Mouse (Mus musculus): ENCODE data around the gene Nucb1. TPM values are rescaled to one million over a fixed set of nuclear protein-coding genes. Genes with fewer than 3 reads are reported as not detected.
"Not testable (repeated sequence)": the region's sequence is repeated elsewhere in the genome, so short reads cannot be mapped to it uniquely, and the experiment has no call there.

Gene Nucb1
- polyA plus RNA-seq, 1 experiment = 447 TPM

GRCm38 (mm10) chr7:45544525-45544924 lies 34.3 kb upstream of the Nucb1 start:
- H3K27ac ChIP-seq (ENCODE audit: insufficient read depth, low read length) = no peak overlapping the region
- H3K4me3 ChIP-seq (ENCODE audit: insufficient read depth, low read length) = no peak overlapping the region
- TF ChIP-seq POLR2A (IDR thresholded peaks at IDR 0.05; ENCODE audit: low read depth, low read length) (no peak), CTCF (IDR thresholded peaks at IDR 0.05; ENCODE audit: borderline replicate concordance, insufficient read depth, low read length) (no peak)
- no peaks in the 10 kb centered on the region for H3K4me1 ChIP-seq (ENCODE audit: control insufficient read depth, insufficient read depth, low read length)

- Histone ChIP-seq H3K4me3 (ENCODE audit: insufficient read depth, low read length) (no peak overlapping the region), H3K4me1 (ENCODE audit: control insufficient read depth, insufficient read depth, low read length) (no peaks in the 10 kb centered on the region), H3K27ac (ENCODE audit: insufficient read depth, low read length) (no peak overlapping the region)
- no peak for TF ChIP-seq POLR2A (IDR thresholded peaks at IDR 0.05; ENCODE audit: low read depth, low read length)
Observed at GRCm38 (mm10) chr7:45540213-45540612, 30.0 kb upstream of the Nucb1 start.

- H3K4me1 ChIP-seq (ENCODE audit: control insufficient read depth, insufficient read depth, low read length) = no peaks in the 10 kb centered on the region
- TF ChIP-seq POLR2A (IDR thresholded peaks at IDR 0.05; ENCODE audit: low read depth, low read length) (no peak), CTCF (IDR thresholded peaks at IDR 0.05; ENCODE audit: borderline replicate concordance, insufficient read depth, low read length) (no peak)
- no peak overlapping the region for H3K27ac ChIP-seq (ENCODE audit: insufficient read depth, low read length)
- H3K4me3 ChIP-seq (ENCODE audit: insufficient read depth, low read length) = no peak overlapping the region
Observed at GRCm38 (mm10) chr7:45539095-45539494, 28.9 kb upstream of the Nucb1 start.

DNA sequence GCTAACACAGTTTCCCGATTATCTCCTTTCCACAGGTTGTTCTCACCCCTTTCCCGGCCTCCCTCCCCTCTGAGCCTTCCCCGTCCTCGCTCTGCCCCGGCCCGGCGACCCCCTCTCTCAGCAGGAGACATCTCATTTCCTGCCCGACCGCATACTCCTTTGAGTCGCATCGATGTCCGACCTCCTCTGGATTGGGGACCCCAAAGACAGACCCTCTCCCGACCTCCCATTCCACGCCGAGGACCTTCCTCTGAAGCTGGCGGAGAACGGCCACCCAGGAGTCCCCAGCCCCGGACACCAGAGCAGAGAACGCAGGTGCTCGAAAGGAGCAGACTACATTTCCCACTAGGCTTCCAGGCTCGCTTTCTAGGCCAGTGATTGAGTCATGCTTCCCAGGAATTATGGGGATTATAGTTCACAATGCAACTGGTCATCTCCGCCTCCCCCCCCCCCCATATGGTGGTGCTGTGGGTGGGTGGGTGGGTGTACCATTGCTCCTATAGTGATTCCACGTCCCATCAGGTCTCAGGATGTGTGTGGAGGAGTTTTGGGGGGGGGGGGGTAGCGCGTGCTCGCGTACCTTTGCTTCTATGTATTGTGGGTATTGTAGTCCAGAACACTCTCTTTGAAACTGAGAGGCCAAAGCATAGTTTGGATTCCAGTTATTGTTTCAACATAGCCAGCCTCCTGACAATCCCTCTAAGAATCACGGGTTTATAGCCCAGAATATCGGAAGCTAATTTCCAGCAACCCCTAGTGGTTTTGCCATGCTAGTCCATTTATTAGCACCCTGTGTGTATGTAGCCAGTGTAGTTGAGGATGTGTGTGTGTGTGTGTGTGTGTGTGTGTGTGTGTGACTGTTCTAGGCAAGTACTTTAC lies 28.2 kb upstream of the Nucb1 start:
- Histone ChIP-seq H3K4me3 (ENCODE audit: insufficient read depth, low read length) (peak overlapping the region; percentile 49), H3K4me1 (ENCODE audit: control insufficient read depth, insufficient read depth, low read length) (no peaks in the 10 kb centered on the region), H3K27ac (ENCODE audit: insufficient read depth, low read length) (no peak overlapping the region)
- TF ChIP-seq POLR2A (IDR thresholded peaks at IDR 0.05; ENCODE audit: low read depth, low read length) (no peak), CTCF (IDR thresholded peaks at IDR 0.05; ENCODE audit: borderline replicate concordance, insufficient read depth, low read length) (no peak)

DNA sequence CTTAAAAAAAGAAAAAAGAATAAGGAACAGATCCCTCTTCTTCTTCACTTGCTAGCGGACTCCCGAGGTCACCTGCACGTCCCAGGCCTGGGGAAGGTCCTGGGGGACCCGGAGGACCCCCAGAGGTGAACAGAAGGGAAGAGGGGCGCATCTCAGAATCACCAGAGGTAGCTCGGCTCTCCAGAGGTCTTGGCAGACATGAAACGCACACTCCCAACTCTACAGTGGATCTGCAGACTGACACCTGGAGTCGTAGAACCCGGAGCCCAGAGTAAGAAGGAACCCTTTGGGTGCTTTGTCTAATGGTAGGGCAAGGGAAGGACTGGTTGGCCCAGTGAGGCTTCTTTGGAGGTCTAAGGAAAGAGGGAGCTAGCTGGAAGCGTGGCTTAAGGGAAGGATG lies 27.4 kb upstream of the Nucb1 start:
- TF ChIP-seq POLR2A (IDR thresholded peaks at IDR 0.05; ENCODE audit: low read depth, low read length) = no peak
- no peak overlapping the region for H3K4me3 ChIP-seq (ENCODE audit: insufficient read depth, low read length)

GRCm38 (mm10) chr7:45535676-45536075 lies 25.5 kb upstream of the Nucb1 start:
- no peak for TF ChIP-seq POLR2A (IDR thresholded peaks at IDR 0.05; ENCODE audit: low read depth, low read length)
- TF ChIP-seq CTCF (IDR thresholded peaks at IDR 0.05; ENCODE audit: borderline replicate concordance, insufficient read depth, low read length) = no peak

More for the DNA sequence above, 27.4 kb upstream of the Nucb1 start:
- Histone ChIP-seq H3K4me1 (ENCODE audit: control insufficient read depth, insufficient read depth, low read length) (no peaks in the 10 kb centered on the region), H3K27ac (ENCODE audit: insufficient read depth, low read length) (no peak overlapping the region)

GRCm38 (mm10) chr7:45530643-45531042 lies 20.4 kb upstream of the Nucb1 start:
- H3K4me1 ChIP-seq (ENCODE audit: control insufficient read depth, insufficient read depth, low read length) = no peaks in the 10 kb centered on the region
- H3K27ac ChIP-seq (ENCODE audit: insufficient read depth, low read length) = no peak overlapping the region
- TF ChIP-seq POLR2A (IDR thresholded peaks at IDR 0.05; ENCODE audit: low read depth, low read length) (0 out of 2 replicates have a peak, but pooled peaks have one; percentile 28), CTCF (IDR thresholded peaks at IDR 0.05; ENCODE audit: borderline replicate concordance, insufficient read depth, low read length) (no peak)
- H3K4me3 ChIP-seq (ENCODE audit: insufficient read depth, low read length) = no peak overlapping the region

More at GRCm38 (mm10) chr7:45535676-45536075, 25.5 kb upstream of the Nucb1 start:
- no peaks in the 10 kb centered on the region for H3K4me1 ChIP-seq (ENCODE audit: control insufficient read depth, insufficient read depth, low read length)
- H3K27ac ChIP-seq (ENCODE audit: insufficient read depth, low read length) = no peak overlapping the region
- H3K4me3 ChIP-seq (ENCODE audit: insufficient read depth, low read length) = no peak overlapping the region

DNA sequence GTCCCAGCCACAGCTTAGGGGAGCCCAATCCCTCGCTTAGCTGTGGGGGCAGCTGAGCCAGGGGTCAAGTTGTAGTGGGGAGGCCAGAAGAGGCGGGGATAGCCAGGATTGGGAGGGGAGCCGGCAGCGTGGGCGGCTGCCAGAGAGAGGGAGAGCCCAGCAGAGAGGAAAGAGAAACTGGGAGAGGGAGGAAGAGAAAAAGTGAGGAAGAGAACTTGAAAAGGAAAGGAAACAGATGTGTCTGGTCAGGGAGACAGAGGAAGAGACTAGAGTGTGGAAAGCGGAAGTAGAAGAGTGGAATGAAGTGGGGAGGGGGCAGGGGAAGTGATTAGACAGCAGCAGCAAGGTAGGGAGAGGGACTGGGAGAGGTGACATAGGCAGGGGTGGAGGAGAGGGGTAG lies 19.3 kb upstream of the Nucb1 start:
- H3K4me3 ChIP-seq (ENCODE audit: insufficient read depth, low read length) = no peak overlapping the region

DNA sequence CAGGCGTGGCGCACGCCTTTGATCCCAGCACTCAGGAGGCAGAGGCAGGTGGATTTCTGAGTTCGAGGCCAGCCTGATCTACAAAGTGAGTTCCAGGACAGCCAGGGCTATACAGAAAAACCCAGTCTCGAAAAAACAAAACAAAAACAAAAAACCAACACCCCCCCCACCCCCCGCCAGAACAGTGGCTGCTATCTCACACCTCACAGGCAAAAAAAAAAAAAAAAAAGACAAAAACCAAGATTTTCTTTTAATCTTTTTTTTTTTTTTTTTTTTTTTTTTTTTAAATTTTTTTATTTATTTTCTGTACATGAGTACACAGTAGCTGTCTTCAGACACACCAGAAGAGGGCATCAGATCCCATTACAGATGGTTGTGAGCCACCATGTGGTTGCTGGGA lies 17.0 kb upstream of the Nucb1 start:
- H3K27ac ChIP-seq (ENCODE audit: insufficient read depth, low read length); H3K4me3 ChIP-seq (ENCODE audit: insufficient read depth, low read length): not testable (repeated sequence)

More for the DNA sequence above, 19.3 kb upstream of the Nucb1 start:
- 0 out of 2 replicates have a peak, but pooled peaks have one; percentile 18 for TF ChIP-seq POLR2A (IDR thresholded peaks at IDR 0.05; ENCODE audit: low read depth, low read length)
- TF ChIP-seq CTCF (IDR thresholded peaks at IDR 0.05; ENCODE audit: borderline replicate concordance, insufficient read depth, low read length) = no peak
- Histone ChIP-seq H3K4me1 (ENCODE audit: control insufficient read depth, insufficient read depth, low read length) (no peaks in the 10 kb centered on the region), H3K27ac (ENCODE audit: insufficient read depth, low read length) (no peak overlapping the region)

GRCm38 (mm10) chr7:45526474-45527120 lies 16.4 kb upstream of the Nucb1 start:
- no peak for TF ChIP-seq POLR2A (IDR thresholded peaks at IDR 0.05; ENCODE audit: low read depth, low read length)
- no peak for TF ChIP-seq CTCF (IDR thresholded peaks at IDR 0.05; ENCODE audit: borderline replicate concordance, insufficient read depth, low read length)
- Histone ChIP-seq H3K4me1 (ENCODE audit: control insufficient read depth, insufficient read depth, low read length) (peaks cover 3% of the 10 kb centered on the region; the same call in 1 of the 2 replicates), H3K4me3 (ENCODE audit: insufficient read depth, low read length) (peak overlapping the region; percentile 94), H3K27ac (ENCODE audit: insufficient read depth, low read length) (peak overlapping the region; percentile 80)

More for the DNA sequence above, 17.0 kb upstream of the Nucb1 start:
- not testable (repeated sequence) for H3K4me1 ChIP-seq (ENCODE audit: control insufficient read depth, insufficient read depth, low read length)
